Mouse (Mus musculus) thymus, adult 2 months (tissue): ENCODE results near the gene Gm5930.
"Not testable (repeated sequence)": the region's sequence is repeated elsewhere in the genome, so short reads cannot be mapped to it uniquely, and the experiment has no call there.

Experiments
- CTCF ChIP-seq: fragments of 200-500 bp; IDR thresholded peaks from 2 replicates; pipeline ENCODE4 v1.5.1; 2012; ENCODE audit warnings: mild to moderate bottlenecking, control low read depth, low read length, moderate library complexity, borderline replicate concordance; ENCODE audit not compliant: control insufficient read depth, poor library complexity, insufficient read depth; ENCODE audit errors: extremely low read depth
- POLR2A ChIP-seq: fragments of 200-500 bp; IDR thresholded peaks from 2 replicates; pipeline ENCODE4 v1.6.1; 2012; ENCODE audit warnings: mild to moderate bottlenecking, low read length, control low read depth, moderate library complexity; ENCODE audit not compliant: control insufficient read depth, poor library complexity, insufficient read depth; ENCODE audit errors: extremely low read depth

DNA sequence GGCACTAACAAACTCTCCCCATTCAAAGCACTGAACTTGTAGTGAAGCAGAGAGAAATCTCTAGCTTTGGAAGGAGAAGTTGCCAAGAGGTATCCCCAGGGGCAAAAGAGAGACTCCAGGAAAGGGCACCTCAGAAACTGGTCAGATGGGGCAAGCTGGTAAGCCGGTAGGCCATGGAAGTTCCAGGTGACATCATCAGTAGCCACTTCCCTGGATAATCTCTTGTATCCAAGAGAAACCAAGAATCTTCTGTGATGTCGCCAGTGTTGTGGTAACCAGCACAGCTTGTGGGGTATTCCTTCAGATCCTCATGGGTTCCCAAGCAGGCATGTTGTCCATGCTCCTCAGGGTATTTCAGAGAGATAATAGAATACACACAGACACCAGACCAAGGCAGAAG is 53.1 kb downstream of the Gm5930 start, which contains the start of gene Gm8220:
- TF ChIP-seq POLR2A, CTCF: not testable (repeated sequence)
